In genomic region chr5:20637300-20637989, GRCm38 (mm10) we compare ENCODE assay signal across 11 mouse cellular contexts.
DNase-seq lines count a peak whose midpoint lies in the region; ATAC-seq and TF ChIP-seq lines count a peak whose summit lies in the region.
"Had no signal": no experiment of that assay in that cellular context is flagged by ENCODE, and none has a peak within 500 bp of the region (broad histone marks: within the 10 kb centered on the region; RNA-seq: fewer than 3 reads in every experiment).

No protein-coding gene starts in this region.

- H3K4me1 ChIP-seq in liver, postnatal 0 days (ENCODE audit: insufficient read depth) = no peaks in the 10 kb centered on the region
- no peaks in the 10 kb centered on the region for H3K4me1 ChIP-seq in liver, embryonic 12.5 days
- H3K4me1 ChIP-seq in forebrain, embryonic 16.5 days (replicated peaks; ENCODE audit: control insufficient read depth, insufficient read depth, low read length) = peaks cover 23% of the 10 kb centered on the region
- peaks cover 14% of the 10 kb centered on the region; the same call in 1 of the 2 replicates for H3K4me1 ChIP-seq in midbrain, embryonic 15.5 days
- H3K4me1 ChIP-seq: heart, embryonic 15.5 days; limb, embryonic 12.5 days had no signal

- WGBS in liver, postnatal 0 days (ENCODE audit: insufficient replicate concordance) = 69% methylated on average over 5 of the region's 5 CpGs
- 70% methylated on average over 5 of the region's 5 CpGs for WGBS in liver, embryonic 12.5 days (ENCODE audit: insufficient replicate concordance)
- 84% methylated on average over 5 of the region's 5 CpGs for whole genome bisulfite sequencing in forebrain, embryonic 16.5 days
- WGBS in midbrain, embryonic 15.5 days = 72% methylated on average over 5 of the region's 5 CpGs

- intact Hi-C loops in gastrocnemius, adult 2 months (cut with DNase I) = no loop called here
- intact Hi-C loops in gastrocnemius, postnatal 36 days (cut with DNase I) = no loop called here

- DNase-seq in gastrocnemius, adult 2 months = no peak
- DNase-seq in gastrocnemius, postnatal 36 days = no peak
- DNase-seq in liver, postnatal 0 days = no peak
- DNase-seq in yolk sac, embryonic 10.5 days (ENCODE audit: low spot score) = no peak
- DNase-seq in spleen, postnatal 10 days (ENCODE audit: low spot score in 2 of 2) = no peak
- DNase-seq: cerebellum, adult 18-20 months had no signal

- H3K27me3 ChIP-seq in liver, postnatal 0 days (ENCODE audit: insufficient read depth, low read length) = no peaks in the 10 kb centered on the region
- no peaks in the 10 kb centered on the region for H3K27me3 ChIP-seq in liver, embryonic 12.5 days (replicated peaks)
- no peaks in the 10 kb centered on the region for H3K27me3 ChIP-seq in forebrain, embryonic 16.5 days (replicated peaks; ENCODE audit: control insufficient read depth, insufficient read depth, low read length)
- H3K27me3 ChIP-seq in midbrain, embryonic 15.5 days (replicated peaks) = no peaks in the 10 kb centered on the region
- H3K27me3 ChIP-seq: heart, embryonic 15.5 days; limb, embryonic 12.5 days had no signal

- no peak overlapping the region for H3K4me3 ChIP-seq in gastrocnemius, adult 2 months
- no peak overlapping the region for H3K4me3 ChIP-seq in liver, postnatal 0 days (ENCODE audit: low read depth, low read length)
- no peak overlapping the region for H3K4me3 ChIP-seq in liver, embryonic 12.5 days
- no peak overlapping the region for H3K4me3 ChIP-seq in forebrain, embryonic 16.5 days (replicated peaks; ENCODE audit: low read length)
- H3K4me3 ChIP-seq in midbrain, embryonic 15.5 days = no peak overlapping the region
- H3K4me3 ChIP-seq: heart, embryonic 15.5 days; limb, embryonic 12.5 days had no signal

- TF ChIP-seq CTCF in gastrocnemius, adult 2 months (IDR thresholded peaks at IDR 0.05) = peak; percentile 38
- TF ChIP-seq CTCF in liver, postnatal 0 days (IDR thresholded peaks at IDR 0.05; ENCODE audit: low read depth) = peak; percentile 50

- no peak for ATAC-seq in liver, postnatal 0 days
- no peak for ATAC-seq in liver, embryonic 12.5 days
- ATAC-seq in forebrain, embryonic 16.5 days = peak; percentile 51
- peak; percentile 60 for ATAC-seq in midbrain, embryonic 15.5 days (replicated peaks)

- H3K9ac ChIP-seq in liver, postnatal 0 days (replicated peaks) = no peak overlapping the region
- H3K9ac ChIP-seq in liver, embryonic 12.5 days = no peak overlapping the region
- H3K9ac ChIP-seq in forebrain, embryonic 16.5 days (replicated peaks; ENCODE audit: low read depth, low read length) = no peak overlapping the region
- no peak overlapping the region for H3K9ac ChIP-seq in midbrain, embryonic 15.5 days
- H3K9ac ChIP-seq: heart, embryonic 15.5 days; limb, embryonic 12.5 days had no signal

- no peaks in the 10 kb centered on the region for H3K36me3 ChIP-seq in liver, postnatal 0 days (replicated peaks; ENCODE audit: insufficient read depth, low read length)
- H3K36me3 ChIP-seq in liver, embryonic 12.5 days = no peaks in the 10 kb centered on the region
- H3K36me3 ChIP-seq in forebrain, embryonic 16.5 days (ENCODE audit: control insufficient read depth, insufficient read depth) = no peaks in the 10 kb centered on the region
- no peaks in the 10 kb centered on the region for H3K36me3 ChIP-seq in midbrain, embryonic 15.5 days (replicated peaks)
- H3K36me3 ChIP-seq: heart, embryonic 15.5 days; limb, embryonic 12.5 days had no signal

- no peak overlapping the region for H3K27ac ChIP-seq in gastrocnemius, adult 2 months
- no peak overlapping the region for H3K27ac ChIP-seq in liver, postnatal 0 days (ENCODE audit: low read depth)
- H3K27ac ChIP-seq in liver, embryonic 12.5 days = no peak overlapping the region
- H3K27ac ChIP-seq in forebrain, embryonic 16.5 days (ENCODE audit: low read length) = no peak overlapping the region
- H3K27ac ChIP-seq in midbrain, embryonic 15.5 days = no peak overlapping the region
- H3K27ac ChIP-seq: heart, embryonic 15.5 days; limb, embryonic 12.5 days had no signal

- TF ChIP-seq EP300 in liver, postnatal 0 days (IDR thresholded peaks at IDR 0.05; ENCODE audit: low read depth) = no peak

- H3K4me2 ChIP-seq in liver, postnatal 0 days (ENCODE audit: low read depth, low read length) = no peak overlapping the region
- H3K4me2 ChIP-seq in liver, embryonic 12.5 days = no peak overlapping the region
- H3K4me2 ChIP-seq in forebrain, embryonic 16.5 days (ENCODE audit: low read length) = no peak overlapping the region
- no peak overlapping the region for H3K4me2 ChIP-seq in midbrain, embryonic 15.5 days
- H3K4me2 ChIP-seq: heart, embryonic 15.5 days; limb, embryonic 12.5 days had no signal

- no peaks in the 10 kb centered on the region for H3K9me3 ChIP-seq in liver, postnatal 0 days (ENCODE audit: low read length)
- H3K9me3 ChIP-seq in liver, embryonic 12.5 days (replicated peaks) = no peaks in the 10 kb centered on the region
- no peaks in the 10 kb centered on the region for H3K9me3 ChIP-seq in forebrain, embryonic 16.5 days (ENCODE audit: control insufficient read depth, low read length)
- H3K9me3 ChIP-seq in midbrain, embryonic 15.5 days = no peaks in the 10 kb centered on the region
- H3K9me3 ChIP-seq: heart, embryonic 15.5 days; limb, embryonic 12.5 days had no signal

Comparison
In these comparisons a context has a peak if more than half of its experiments do, and no peak if none do; other contexts are left out.
1. ATAC-seq: peak in forebrain, embryonic 16.5 days (single experiment) and midbrain, embryonic 15.5 days (single experiment); none in liver, postnatal 0 days (single experiment) and liver, embryonic 12.5 days (single experiment).